Mouse (Mus musculus) G1E (cell line): ENCODE data around the gene Atp1b2.

Experiments
- CTCF ChIP-seq: IDR thresholded peaks from 2 replicates; pipeline ENCODE4 v1.5.1; 2012; ENCODE audit warnings: low read depth, low read length, inconsistent platforms, mixed read lengths
- GATA1 ChIP-seq: IDR thresholded peaks from 2 replicates; pipeline ENCODE4 v1.6.1; 2012; ENCODE audit warnings: borderline replicate concordance, low read length, inconsistent platforms, mixed read lengths
- POLR2AphosphoS5 ChIP-seq: IDR thresholded peaks from 2 replicates; pipeline ENCODE4 v1.6.1; 2012; ENCODE audit warnings: low read depth, low read length, inconsistent platforms; ENCODE audit not compliant: insufficient replicate concordance
- TAL1 ChIP-seq: conservative IDR thresholded peaks from 2 replicates; pipeline ENCODE4 v1.6.1; 2012; ENCODE audit warnings: low read depth, low read length, inconsistent platforms, mixed read lengths

GRCm38 (mm10) chr11:69617805-69618204 is 12.1 kb upstream of the Atp1b2 start, which contains the start of gene Shbg:
- no peak for TF ChIP-seq CTCF
- no peak for TF ChIP-seq POLR2AphosphoS5
- no peak for TF ChIP-seq GATA1
- no peak for TF ChIP-seq TAL1
